Mouse (Mus musculus) granulocyte monocyte progenitor cell, adult 5-6 weeks (primary cell): Measurements from ENCODE around the gene D10Jhu81e. TPM values are rescaled to one million over a fixed set of nuclear protein-coding genes. Genes with fewer than 3 reads are reported as not detected.
"Not testable (repeated sequence)": the region's sequence is repeated elsewhere in the genome, so short reads cannot be mapped to it uniquely, and the experiment has no call there.

Experiments
- ATAC-seq: replicated peaks from 2 replicates; pipeline ENCODE4 v1.8.0; 2016; ENCODE audit warnings: mild to moderate bottlenecking, moderate TSS enrichment, inconsistent platforms; ENCODE audit not compliant: poor library complexity, severe bottlenecking
- total RNA-seq, 2 experiments: library from RNA; stranded (forward) in 1 of 2; stranded (reverse) in 1 of 2; fragments of 200-712, 200-1000 nt in 1 of 2; fragments of >200 nt in 1 of 2; fragmentation: Nextera tagmentation in 1 of 2; gene quantifications; 2 replicates each; pipeline ENCODE4 v1.2.3; 2014 to 2017

The D10Jhu81e gene
- total RNA-seq (2014; fragmentation: Nextera tagmentation) (44.6 and 52.8 TPM in 2 replicates), total RNA-seq (2017) (76.3 and 84.9 TPM in 2 replicates)

GRCm38 (mm10) chr10:78169281-78170042 is at the start of gene D10Jhu81e:
TSS of gene D10Jhu81e (minus strand) at chr10:78169782.
- peak; percentile 90 for ATAC-seq

DNA sequence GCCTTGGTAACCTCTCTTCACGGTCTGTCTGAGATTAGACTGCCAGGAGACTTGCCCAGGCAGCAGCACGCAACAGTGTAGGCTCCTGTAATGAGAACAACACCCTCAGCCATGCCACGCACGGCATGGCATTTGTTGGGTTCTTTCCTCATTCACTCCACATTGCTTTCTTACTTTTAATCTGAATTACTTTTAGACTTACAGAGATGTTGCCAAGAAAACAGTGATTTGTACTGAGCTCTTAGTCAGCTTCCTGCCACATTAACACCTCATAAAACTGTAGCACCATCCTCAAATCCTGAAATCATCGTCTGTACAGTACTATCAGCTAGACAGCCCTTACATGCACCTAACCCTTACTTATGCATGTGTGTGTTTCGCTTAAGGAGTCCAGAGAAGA is 49.0 kb upstream of the D10Jhu81e start:
- ATAC-seq = no peak

DNA sequence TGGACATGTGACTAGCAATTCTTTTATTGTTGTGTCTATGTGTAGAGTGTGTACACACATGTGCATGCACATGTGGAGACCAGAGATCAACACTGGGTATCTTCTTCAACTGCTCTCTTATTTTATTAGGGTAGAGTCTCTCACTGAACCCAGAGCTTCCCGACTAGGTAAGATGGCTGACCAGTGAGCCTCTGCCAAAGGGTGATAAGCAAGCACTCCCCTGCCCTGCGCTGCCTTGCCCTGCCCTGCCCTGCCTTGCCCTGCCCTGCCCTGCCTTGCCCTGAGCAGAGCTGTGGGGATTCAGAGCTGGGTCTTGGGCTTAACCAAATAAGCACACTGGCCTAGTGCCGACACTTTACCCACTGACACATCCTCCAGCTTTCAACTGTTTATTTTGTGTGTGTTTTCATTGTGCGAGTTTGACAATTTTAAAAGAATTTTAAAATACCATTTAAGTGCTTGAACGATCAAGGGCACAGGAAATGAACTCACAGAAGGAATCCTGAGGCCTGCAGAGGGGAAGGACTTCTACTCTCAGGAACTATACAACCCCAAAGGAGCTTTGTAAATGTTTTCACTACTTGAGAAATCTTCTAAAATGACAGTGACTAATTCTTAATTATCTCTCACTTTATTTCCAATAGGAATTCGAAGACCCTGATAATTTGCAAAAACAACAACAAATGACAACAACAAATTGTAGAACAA is 46.9 kb upstream of the D10Jhu81e start:
- ATAC-seq = no peak

DNA sequence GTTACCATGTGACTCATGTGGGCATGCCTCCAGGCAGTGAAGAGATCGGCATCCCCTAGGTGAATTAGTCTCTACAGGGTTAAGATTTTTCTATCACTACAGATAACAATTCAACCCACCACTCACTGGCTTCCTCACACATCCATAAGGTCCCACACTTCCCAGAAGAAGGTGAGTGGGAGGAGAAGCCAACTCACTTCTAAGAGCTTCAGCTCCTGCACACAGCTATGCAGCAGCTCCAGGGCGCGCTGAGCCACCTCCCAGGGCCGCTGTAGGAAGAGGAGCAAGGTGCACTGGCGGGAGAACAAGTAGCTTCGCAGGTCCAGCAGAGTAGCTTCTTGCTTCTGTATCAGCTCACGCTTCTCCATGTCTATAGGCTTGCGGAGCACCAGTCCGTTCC is 44.8 kb upstream of the D10Jhu81e start:
- ATAC-seq = no peak

DNA sequence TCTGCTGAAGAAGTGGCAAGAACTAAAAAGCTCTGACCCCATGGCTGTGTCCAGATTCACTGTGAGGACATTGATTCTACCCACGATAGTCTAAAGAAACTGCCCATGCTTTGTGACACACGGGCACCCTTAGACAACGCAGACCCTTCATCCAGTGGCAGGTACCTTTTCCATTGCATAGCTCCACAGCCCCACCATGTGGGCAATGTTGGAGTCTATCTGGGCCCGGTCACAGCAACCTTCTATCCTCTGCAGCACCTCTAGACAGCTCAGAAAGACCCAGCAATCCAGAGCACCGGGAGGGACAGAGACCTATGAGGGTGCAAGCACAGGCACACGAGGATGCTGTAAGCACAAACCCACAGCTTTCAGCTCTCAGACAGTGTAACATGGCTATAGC is 41.7 kb upstream of the D10Jhu81e start:
- peak; percentile 37; the same call in 1 of the 2 replicates for ATAC-seq

- no peak for ATAC-seq
Observed at GRCm38 (mm10) chr10:78201182-78201581, 31.6 kb upstream of the D10Jhu81e start.

- no peak for ATAC-seq
Observed at GRCm38 (mm10) chr10:78192933-78193332, 23.4 kb upstream of the D10Jhu81e start.

GRCm38 (mm10) chr10:78186076-78186475 is 16.5 kb upstream of the D10Jhu81e start:
- ATAC-seq = not testable (repeated sequence)

DNA sequence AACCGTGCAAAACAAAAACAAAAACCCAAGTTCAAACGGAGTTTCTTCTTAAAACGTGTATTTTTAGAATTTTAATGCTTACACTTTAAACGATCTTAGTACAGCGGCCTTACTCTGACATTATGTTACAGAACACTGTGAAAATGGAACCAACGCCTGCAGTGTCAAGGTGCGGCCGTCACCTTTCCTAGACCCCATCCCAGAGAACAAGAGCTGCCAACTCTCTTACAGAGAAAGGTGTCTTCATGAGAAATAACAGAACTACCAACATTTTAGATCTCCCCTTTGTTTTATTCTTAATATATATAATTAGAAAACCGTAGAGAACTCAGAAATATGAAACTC is 15.8 kb upstream of the D10Jhu81e start:
- peak; percentile 5; the same call in 1 of the 2 replicates for ATAC-seq

DNA sequence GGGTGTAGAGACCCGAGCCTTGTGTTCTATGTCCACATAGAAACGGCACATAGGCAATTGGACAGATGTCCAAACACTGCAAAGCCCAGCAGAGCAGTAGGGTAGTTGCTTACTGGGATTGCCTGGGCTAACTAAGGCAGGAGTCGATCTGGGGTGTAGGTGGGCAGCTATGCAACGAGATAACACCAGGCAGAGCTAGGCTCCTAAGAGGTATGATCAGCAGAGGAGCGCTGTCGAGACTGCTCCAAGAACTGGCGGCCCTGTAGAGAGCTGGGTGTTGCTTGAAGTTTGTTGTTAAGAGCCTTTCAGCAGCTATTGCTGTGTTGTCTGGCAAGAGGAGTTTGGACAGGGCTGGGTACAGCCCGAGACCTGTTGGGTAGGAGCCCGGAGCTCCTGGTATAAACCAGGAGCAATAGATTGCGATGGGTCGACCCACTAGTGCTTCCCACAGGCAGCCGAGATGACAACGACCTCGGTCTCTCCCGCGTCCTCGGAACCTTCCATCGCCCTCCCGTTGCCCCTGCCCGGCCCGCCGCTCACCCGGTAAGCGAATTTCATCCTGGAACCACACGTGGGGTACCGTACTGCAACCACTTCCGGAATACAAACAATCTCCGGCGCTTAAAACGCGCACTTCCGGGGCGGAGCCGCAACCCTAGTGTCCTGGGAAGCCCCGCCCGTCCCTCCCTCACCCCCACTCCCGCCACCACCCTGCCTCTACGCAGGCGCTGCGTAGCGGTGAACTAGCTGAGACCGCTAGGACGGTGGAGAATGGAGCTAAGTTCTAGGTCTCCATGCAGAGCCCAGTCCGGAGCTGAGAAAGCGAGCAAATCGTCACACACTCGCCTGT is 15.2 kb upstream of the D10Jhu81e start, which contains the start of gene Pwp2:
Gene Pwp2 (minus strand): TSS at position 619 of the 850 bp plus-strand sequence.
- peak; percentile 90 for ATAC-seq

GRCm38 (mm10) chr10:78183577-78183976 is 14.0 kb upstream of the D10Jhu81e start:
- no peak for ATAC-seq

DNA sequence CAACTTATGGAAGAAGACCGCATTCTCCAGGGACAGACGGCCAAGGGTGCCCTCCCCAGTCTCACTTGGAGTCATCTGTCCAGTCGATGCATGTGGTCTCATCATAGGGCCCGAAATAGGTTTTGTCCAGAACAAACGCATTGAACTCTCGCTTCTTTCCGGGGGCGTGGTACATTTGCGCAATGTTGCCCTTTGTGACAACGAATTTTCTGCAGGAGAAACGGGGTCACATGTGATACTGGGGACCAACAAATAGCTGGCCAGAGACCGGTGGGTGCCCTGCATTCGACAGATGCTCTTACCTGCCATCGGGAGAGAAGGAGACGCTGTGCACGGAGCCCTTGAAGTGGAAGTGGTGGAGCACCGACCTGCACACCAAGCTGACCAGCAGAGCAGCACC is 12.7 kb upstream of the D10Jhu81e start:
- no peak for ATAC-seq

GRCm38 (mm10) chr10:78174474-78174873 is 4.9 kb upstream of the D10Jhu81e start:
- ATAC-seq = no peak

- no peak for ATAC-seq
Observed at GRCm38 (mm10) chr10:78171581-78171980, 2.0 kb upstream of the D10Jhu81e start.

DNA sequence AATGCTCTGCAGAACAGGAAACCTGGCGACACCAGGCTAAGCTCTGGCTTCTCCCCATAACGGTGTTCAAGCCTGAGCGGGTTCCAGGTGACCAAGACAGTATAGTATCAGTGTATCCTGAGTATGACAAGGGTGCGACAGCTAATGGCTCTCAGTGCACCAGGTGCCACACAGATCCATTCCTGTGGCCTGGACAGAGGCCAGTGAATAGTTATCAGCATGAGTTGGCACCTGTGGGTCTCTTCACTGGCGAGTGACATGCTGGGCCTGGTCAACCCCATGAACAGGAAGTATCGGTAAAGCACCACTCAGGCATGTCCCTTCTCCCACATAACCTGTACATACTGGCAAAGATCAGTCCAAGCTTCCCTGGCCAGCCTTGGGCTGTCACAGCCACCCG is 1.5 kb upstream of the D10Jhu81e start:
- ATAC-seq = no peak

- ATAC-seq = no peak
Observed at GRCm38 (mm10) chr10:78170445-78170844, 863 bp upstream of the D10Jhu81e start.

DNA sequence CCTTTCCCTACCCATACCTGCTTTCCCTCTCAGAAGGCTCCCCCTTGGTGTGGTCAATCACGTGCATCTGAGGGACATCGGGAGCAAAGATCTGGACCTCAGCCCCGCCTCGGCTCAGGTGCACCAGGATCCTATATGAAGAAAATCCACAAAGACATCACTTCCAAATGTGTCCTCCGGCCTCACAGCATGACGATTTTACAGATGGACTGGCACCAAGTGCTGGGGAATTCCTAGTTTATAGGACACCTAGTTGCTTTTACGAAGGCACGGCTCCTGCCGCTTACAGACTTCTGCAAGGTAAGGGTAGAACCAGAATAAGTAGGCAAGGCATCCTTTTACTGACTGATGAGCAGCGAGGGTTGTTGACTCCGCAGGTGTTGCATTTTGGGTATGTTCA is 790 bp downstream of the D10Jhu81e start:
- ATAC-seq = no peak

DNA sequence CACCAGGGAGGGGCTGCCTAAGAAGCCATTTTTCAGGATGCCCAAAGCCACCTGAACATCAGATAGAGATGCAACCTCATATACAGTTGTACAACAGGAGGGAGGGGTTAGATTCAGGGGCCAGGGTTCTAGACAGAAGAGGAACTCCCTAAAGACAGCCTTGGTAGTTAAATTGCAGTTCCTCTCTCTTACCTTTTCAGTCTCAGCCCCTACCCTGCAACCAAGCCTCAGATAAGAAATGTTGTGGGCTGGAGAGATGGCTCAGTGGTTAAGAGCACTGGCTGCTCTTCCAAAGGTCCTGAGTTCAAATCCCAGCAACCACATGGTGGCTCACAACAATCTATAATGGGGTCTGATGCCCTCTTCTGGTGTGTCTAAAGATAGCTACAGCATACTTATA is 1.8 kb downstream of the D10Jhu81e start:
- ATAC-seq = no peak

DNA sequence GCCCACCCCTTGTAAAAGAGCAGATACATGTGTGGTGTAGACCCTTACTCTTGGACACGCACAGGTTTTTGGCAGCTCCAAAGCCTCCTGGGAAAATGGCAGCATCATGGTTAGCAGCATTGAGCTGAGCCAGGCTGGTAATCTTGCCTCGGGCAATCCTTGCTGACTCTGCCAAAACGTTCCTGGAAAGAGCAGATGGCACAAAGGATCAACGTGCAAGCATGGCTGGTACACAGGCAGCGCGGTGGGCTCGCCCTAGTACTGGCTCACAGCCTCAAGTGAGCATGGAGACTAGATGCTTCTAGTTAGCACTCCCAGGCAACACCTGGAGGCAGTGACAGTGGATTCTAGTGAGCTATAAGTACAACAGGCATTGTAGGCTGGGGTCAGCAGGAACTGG is 2.2 kb downstream of the D10Jhu81e start:
- ATAC-seq = no peak

DNA sequence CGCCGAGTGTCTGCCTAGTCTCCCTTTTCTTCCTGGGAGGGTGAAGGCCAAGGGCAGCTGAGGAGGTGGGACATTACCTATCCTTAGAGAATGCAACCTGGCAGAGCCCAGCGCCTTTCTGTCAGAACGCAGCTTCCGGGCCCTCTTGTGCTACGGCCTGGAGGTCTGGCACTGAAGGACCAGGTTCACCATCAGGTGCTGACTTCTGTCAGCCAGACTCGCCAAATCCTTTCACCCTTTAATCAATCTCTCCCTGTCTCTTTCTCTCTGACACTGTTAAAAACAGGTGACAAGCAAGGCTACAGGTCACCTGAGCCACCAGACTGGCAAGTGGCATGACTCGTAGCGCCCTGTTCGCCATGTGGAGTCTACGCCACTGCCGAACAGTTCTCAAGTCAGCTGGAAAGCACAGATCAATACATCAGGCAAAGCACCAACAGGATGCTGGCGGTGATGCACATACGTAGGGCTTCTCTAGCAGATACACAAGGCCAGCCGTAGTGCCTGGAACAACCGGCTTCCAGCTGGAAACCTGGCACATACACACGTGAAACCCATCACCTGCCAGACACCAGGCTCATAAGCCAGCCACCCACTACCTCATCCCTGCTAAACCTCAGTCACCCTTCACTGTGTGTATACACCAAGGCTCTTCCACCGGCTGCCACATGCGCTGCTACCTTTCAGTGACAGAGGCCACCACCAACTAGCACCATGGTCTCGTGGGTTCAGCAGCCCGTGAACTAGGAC is 4.2 kb downstream of the D10Jhu81e start:
- ATAC-seq = no peak
